Mouse (Mus musculus): ENCODE measurements at regions not wholly inside any gene's neighbourhood (a gene's known extent, or its start where the extent isn't known, plus 50 kb on each side); places are given as distances from the start of the nearest gene placed in this dataset.

DNA sequence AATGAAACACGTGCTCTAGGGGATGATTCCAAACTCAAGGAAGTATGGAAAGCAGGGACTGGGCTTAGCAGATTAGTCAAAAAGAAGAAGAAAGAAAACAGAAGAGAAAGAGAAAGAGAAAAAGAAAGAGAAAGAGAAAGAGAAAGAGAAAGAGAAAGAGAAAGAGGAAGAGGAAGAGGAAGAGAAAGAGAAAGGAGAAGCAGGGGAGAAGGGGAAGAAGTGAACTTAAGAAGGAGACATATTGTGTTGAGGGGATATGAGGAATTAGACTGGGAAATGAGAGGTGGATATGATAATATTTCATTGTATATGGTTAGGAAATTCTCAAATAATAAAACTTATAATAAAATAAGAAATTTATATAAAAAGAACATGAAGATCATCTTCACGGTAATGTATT is 59.1 kb upstream of the Grik2 start:
- Histone ChIP-seq H3K9me3 (ENCODE audit: control insufficient read depth, low read length) (no peaks in the 10 kb centered on the region), H3K4me1 (ENCODE audit: control insufficient read depth, insufficient read depth, low read length) (no peaks in the 10 kb centered on the region), H3K27ac (ENCODE audit: low read depth, low read length) (no peak overlapping the region), H3K36me3 (ENCODE audit: control insufficient read depth, insufficient read depth, low read length) (no peaks in the 10 kb centered on the region), H3K4me2 (ENCODE audit: low read depth, low read length) (no peak overlapping the region), H3K4me3 (ENCODE audit: low read depth, low read length) (no peak overlapping the region), H3K9ac (replicated peaks; ENCODE audit: low read depth, low read length) (no peak overlapping the region), H3K27me3 (ENCODE audit: control insufficient read depth, insufficient read depth, low read length) (no peaks in the 10 kb centered on the region)
- ATAC-seq (ENCODE audit: low read depth) = no peak
- WGBS = 84% methylated on average over 2 of the region's 2 CpGs

GRCm38 (mm10) chr10:49844308-49844707 is 55.7 kb upstream of the Grik2 start:
- H3K9ac ChIP-seq (replicated peaks; ENCODE audit: low read depth, low read length) = no peak overlapping the region
- WGBS = 73% methylated on average over 3 of the region's 3 CpGs
- no peak for ATAC-seq (ENCODE audit: low read depth)
- no peaks in the 10 kb centered on the region for H3K4me1 ChIP-seq (ENCODE audit: control insufficient read depth, insufficient read depth, low read length)
- H3K4me3 ChIP-seq (ENCODE audit: low read depth, low read length) = no peak overlapping the region
- no peak overlapping the region for H3K4me2 ChIP-seq (ENCODE audit: low read depth, low read length)
- no peaks in the 10 kb centered on the region for H3K36me3 ChIP-seq (ENCODE audit: control insufficient read depth, insufficient read depth, low read length)
- no peak overlapping the region for H3K27ac ChIP-seq (ENCODE audit: low read depth, low read length)
- H3K9me3 ChIP-seq (ENCODE audit: control insufficient read depth, low read length) = no peaks in the 10 kb centered on the region
- H3K27me3 ChIP-seq (ENCODE audit: control insufficient read depth, insufficient read depth, low read length) = no peaks in the 10 kb centered on the region

Measured in neural tube, embryonic 14.5 days (tissue).